Mouse (Mus musculus): Measurements from ENCODE around the gene Slc30a2. TPM values are rescaled to one million over a fixed set of nuclear protein-coding genes. Genes with fewer than 3 reads are reported as not detected.

The Slc30a2 gene
- polyA plus RNA-seq, 1 experiment, result 0.20 TPM

DNA sequence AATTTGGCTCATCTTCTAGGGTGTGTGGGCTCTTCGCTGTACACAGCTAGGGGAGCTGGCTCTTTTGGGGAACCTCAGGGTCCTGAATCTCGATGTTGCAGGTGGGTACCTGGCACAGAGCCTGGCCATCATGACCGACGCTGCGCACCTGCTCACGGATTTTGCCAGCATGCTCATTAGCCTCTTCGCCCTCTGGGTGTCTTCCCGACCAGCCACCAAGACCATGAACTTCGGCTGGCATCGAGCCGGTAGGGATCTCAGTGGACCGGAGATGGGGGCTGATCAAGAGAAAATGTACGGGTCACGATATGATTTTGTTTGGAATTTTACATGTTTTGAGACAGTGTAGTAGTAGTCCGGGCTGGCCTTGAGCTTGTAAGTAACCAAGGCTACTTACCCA is 2.8 kb downstream of the Slc30a2 start:
- H3K27me3 ChIP-seq (ENCODE audit: control insufficient read depth, insufficient read depth, low read length), result peaks cover 2% of the 10 kb centered on the region; the same call in 1 of the 2 replicates
- no peak overlapping the region for H3K4me3 ChIP-seq (replicated peaks; ENCODE audit: insufficient read depth, low read depth, low read length)
- no peak for DNase-seq
- H3K4me1 ChIP-seq (ENCODE audit: control insufficient read depth, insufficient read depth, low read length), result no peaks in the 10 kb centered on the region; the same call in 1 of the 2 replicates
- no peak for TF ChIP-seq CTCF (IDR thresholded peaks at IDR 0.05; ENCODE audit: borderline replicate concordance, insufficient read depth, low read depth, low read length)
- TF ChIP-seq POLR2A (IDR thresholded peaks at IDR 0.05; ENCODE audit: borderline replicate concordance, insufficient read depth, low read length), result no peak
- H3K27ac ChIP-seq (ENCODE audit: insufficient read depth, low read length), result no peak overlapping the region
- 63% methylated on average over 15 of the region's 15 CpGs for WGBS

DNA sequence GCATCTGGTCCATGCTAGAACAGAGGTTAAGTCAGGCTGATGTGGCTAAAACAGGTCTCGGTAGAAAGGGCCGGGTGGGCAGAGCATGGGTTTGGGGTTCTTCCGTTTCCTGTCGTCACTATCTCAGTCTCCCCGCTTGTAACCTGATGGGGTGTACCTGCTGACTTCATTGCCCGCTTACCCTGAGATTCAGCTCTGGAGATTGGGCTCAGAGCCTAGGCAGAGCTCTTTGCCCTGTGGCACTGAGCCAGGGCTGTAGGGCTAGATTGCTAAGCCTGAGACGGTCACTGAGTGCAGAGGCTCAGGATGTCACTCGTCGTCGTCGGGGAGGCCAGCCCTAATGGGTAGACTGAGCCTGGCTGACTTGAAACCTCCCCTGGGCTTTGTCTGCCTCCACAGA is 5.1 kb downstream of the Slc30a2 start:
- no peak for TF ChIP-seq CTCF (IDR thresholded peaks at IDR 0.05; ENCODE audit: borderline replicate concordance, insufficient read depth, low read depth, low read length)
- TF ChIP-seq POLR2A (IDR thresholded peaks at IDR 0.05; ENCODE audit: borderline replicate concordance, insufficient read depth, low read length), result no peak
- WGBS, result 38% methylated on average over 11 of the region's 11 CpGs
- Histone ChIP-seq H3K27me3 (ENCODE audit: control insufficient read depth, insufficient read depth, low read length) (no peaks in the 10 kb centered on the region; the same call in 1 of the 2 replicates), H3K4me1 (ENCODE audit: control insufficient read depth, insufficient read depth, low read length) (no peaks in the 10 kb centered on the region; the same call in 1 of the 2 replicates), H3K4me3 (replicated peaks; ENCODE audit: insufficient read depth, low read depth, low read length) (no peak overlapping the region), H3K27ac (ENCODE audit: insufficient read depth, low read length) (no peak overlapping the region)
- DNase-seq, result no peak

DNA sequence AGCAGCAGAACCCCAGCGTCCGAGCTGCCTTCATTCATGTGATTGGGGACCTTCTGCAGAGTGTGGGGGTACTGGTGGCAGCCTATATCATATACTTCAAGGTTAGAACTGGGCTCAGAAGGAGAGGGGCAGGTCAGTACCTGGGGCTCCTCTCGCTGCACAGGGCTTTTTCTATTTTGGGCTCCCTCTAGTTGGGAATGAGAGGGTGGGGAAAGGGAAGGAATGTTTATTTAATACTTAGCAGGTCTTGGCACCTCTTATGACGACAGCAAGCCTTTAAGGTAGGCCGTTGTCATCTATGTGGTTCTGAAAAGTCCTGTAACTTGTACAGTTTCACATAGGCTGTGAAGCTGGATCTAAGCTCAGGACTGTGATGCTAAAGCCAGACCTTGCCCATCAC is 5.6 kb downstream of the Slc30a2 start:
- WGBS, result 66% methylated on average over 5 of the region's 5 CpGs
- no peak for TF ChIP-seq CTCF (IDR thresholded peaks at IDR 0.05; ENCODE audit: borderline replicate concordance, insufficient read depth, low read depth, low read length)
- no peak for TF ChIP-seq POLR2A (IDR thresholded peaks at IDR 0.05; ENCODE audit: borderline replicate concordance, insufficient read depth, low read length)
- DNase-seq, result no peak
- H3K4me3 ChIP-seq (replicated peaks; ENCODE audit: insufficient read depth, low read depth, low read length), result no peak overlapping the region
- H3K27me3 ChIP-seq (ENCODE audit: control insufficient read depth, insufficient read depth, low read length), result no peaks in the 10 kb centered on the region
- no peak overlapping the region for H3K27ac ChIP-seq (ENCODE audit: insufficient read depth, low read length)
- H3K4me1 ChIP-seq (ENCODE audit: control insufficient read depth, insufficient read depth, low read length), result no peaks in the 10 kb centered on the region

DNA sequence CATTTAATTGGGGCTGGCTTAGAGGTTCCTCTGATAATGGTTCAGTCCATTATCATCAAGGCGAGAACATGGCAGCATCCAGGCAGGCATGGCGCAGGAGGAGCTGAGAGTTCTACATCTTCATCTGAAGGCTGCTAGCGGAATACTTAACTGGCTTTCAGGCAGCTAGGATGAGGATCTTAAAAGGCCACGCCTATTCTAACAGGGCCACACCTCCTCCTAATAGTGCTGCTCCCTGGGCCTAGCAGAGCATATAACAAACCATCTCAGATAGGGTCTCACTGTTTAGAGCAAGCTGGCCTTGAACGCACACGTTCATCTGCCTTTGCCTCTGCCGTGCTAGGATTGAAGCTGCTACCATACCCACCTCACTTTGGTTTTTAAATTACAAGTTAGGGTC is 6.8 kb downstream of the Slc30a2 start:
- Histone ChIP-seq H3K27me3 (ENCODE audit: control insufficient read depth, insufficient read depth, low read length) (no peaks in the 10 kb centered on the region), H3K4me1 (ENCODE audit: control insufficient read depth, insufficient read depth, low read length) (no peaks in the 10 kb centered on the region), H3K27ac (ENCODE audit: insufficient read depth, low read length) (no peak overlapping the region), H3K4me3 (replicated peaks; ENCODE audit: insufficient read depth, low read depth, low read length) (no peak overlapping the region)
- TF ChIP-seq POLR2A (IDR thresholded peaks at IDR 0.05; ENCODE audit: borderline replicate concordance, insufficient read depth, low read length), result no peak
- no peak for TF ChIP-seq CTCF (IDR thresholded peaks at IDR 0.05; ENCODE audit: borderline replicate concordance, insufficient read depth, low read depth, low read length)
- no peak for DNase-seq
- WGBS, result 89% methylated on average over 7 of the region's 7 CpGs

DNA sequence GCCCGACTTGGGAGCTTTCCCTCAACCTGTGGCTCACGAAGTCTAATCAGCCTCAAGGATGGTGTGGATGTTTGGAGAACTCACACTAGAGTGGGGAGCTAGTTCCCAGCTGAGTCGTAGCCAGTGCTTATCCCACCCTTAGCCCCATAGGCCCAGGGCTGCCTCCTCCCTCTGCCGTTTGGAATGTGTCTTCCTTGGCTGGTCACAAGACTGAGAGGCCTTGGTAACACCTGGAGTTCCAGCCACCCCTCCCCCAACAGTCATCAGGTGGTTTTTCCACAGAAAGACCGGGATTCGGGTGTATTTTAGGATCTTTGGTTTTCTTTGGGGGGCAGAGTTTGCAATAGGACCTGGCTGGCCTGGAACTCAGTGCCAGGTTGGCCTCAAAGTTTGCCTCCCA is 7.7 kb downstream of the Slc30a2 start:
- TF ChIP-seq POLR2A (IDR thresholded peaks at IDR 0.05; ENCODE audit: borderline replicate concordance, insufficient read depth, low read length), result no peak
- no peak for TF ChIP-seq CTCF (IDR thresholded peaks at IDR 0.05; ENCODE audit: borderline replicate concordance, insufficient read depth, low read depth, low read length)
- Histone ChIP-seq H3K4me3 (replicated peaks; ENCODE audit: insufficient read depth, low read depth, low read length) (no peak overlapping the region), H3K27ac (ENCODE audit: insufficient read depth, low read length) (no peak overlapping the region), H3K27me3 (ENCODE audit: control insufficient read depth, insufficient read depth, low read length) (no peaks in the 10 kb centered on the region), H3K4me1 (ENCODE audit: control insufficient read depth, insufficient read depth, low read length) (no peaks in the 10 kb centered on the region)
- DNase-seq, result no peak
- WGBS, result 83% methylated on average over 6 of the region's 6 CpGs

- no peak for DNase-seq
- H3K4me3 ChIP-seq (replicated peaks; ENCODE audit: insufficient read depth, low read depth, low read length), result no peak overlapping the region
- no peaks in the 10 kb centered on the region for H3K4me1 ChIP-seq (ENCODE audit: control insufficient read depth, insufficient read depth, low read length)
- 52% methylated on average over 18 of the region's 18 CpGs for WGBS
- TF ChIP-seq POLR2A (IDR thresholded peaks at IDR 0.05; ENCODE audit: borderline replicate concordance, insufficient read depth, low read length) (no peak), CTCF (IDR thresholded peaks at IDR 0.05; ENCODE audit: borderline replicate concordance, insufficient read depth, low read depth, low read length) (no peak)
- H3K27me3 ChIP-seq (ENCODE audit: control insufficient read depth, insufficient read depth, low read length), result no peaks in the 10 kb centered on the region
- no peak overlapping the region for H3K27ac ChIP-seq (ENCODE audit: insufficient read depth, low read length)
These were observed 8.6 kb downstream of the Slc30a2 start for GRCm38 (mm10) chr4:134351329-134352260.

DNA sequence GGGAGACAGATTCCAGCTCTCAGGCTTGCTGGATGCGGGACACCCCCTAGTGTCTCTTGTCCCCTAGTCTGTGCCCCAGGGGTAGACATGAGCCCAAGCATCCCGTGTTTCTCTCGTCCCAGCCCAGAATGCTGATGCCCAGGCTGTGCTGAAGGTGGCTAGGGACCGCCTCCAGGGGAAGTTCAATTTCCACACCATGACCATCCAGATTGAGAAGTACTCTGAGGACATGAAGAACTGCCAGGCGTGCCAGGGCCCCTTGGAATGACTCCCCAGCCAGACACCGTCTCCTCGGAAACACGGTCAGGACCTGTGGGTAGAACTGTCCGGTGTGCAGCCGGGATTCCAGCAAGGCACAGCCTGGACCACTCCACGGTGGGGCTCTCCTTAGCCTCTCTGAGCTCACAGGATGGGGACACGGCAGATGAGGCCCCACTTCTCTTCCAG is 9.3 kb downstream of the Slc30a2 start:
- TF ChIP-seq POLR2A (IDR thresholded peaks at IDR 0.05; ENCODE audit: borderline replicate concordance, insufficient read depth, low read length), result no peak
- TF ChIP-seq CTCF (IDR thresholded peaks at IDR 0.05; ENCODE audit: borderline replicate concordance, insufficient read depth, low read depth, low read length), result no peak
- Histone ChIP-seq H3K27me3 (ENCODE audit: control insufficient read depth, insufficient read depth, low read length) (no peaks in the 10 kb centered on the region), H3K27ac (ENCODE audit: insufficient read depth, low read length) (no peak overlapping the region), H3K4me3 (replicated peaks; ENCODE audit: insufficient read depth, low read depth, low read length) (no peak overlapping the region), H3K4me1 (ENCODE audit: control insufficient read depth, insufficient read depth, low read length) (peaks cover 4% of the 10 kb centered on the region; the same call in 1 of the 2 replicates)
- DNase-seq, result no peak
- 36% methylated on average over 12 of the region's 12 CpGs for WGBS

DNA sequence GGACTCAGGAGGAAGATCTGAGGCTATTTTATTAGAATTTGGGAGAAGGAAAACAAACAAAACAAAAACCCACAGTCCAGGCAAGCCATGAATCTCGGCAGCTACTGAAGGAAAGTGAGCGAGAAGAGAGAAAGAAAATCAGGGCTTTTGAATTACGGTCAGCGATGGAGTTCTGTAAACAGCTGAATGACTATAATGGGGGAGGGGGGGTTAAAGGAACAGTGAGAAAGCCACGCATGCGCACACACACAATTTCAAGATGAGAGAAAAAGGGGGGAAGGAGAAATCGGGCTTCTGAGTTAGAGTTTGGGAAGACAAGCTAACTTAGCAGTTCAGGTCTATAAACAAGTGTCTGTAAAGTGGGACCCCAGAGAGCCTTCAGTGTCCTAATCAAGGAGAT is 9.9 kb downstream of the Slc30a2 start:
- TF ChIP-seq CTCF (IDR thresholded peaks at IDR 0.05; ENCODE audit: borderline replicate concordance, insufficient read depth, low read depth, low read length) (no peak), POLR2A (IDR thresholded peaks at IDR 0.05; ENCODE audit: borderline replicate concordance, insufficient read depth, low read length) (no peak)
- peaks cover 7% of the 10 kb centered on the region; the same call in 1 of the 2 replicates for H3K4me1 ChIP-seq (ENCODE audit: control insufficient read depth, insufficient read depth, low read length)
- no peak for DNase-seq
- 87% methylated on average over 7 of the region's 7 CpGs for WGBS
- H3K4me3 ChIP-seq (replicated peaks; ENCODE audit: insufficient read depth, low read depth, low read length), result no peak overlapping the region
- H3K27me3 ChIP-seq (ENCODE audit: control insufficient read depth, insufficient read depth, low read length), result no peaks in the 10 kb centered on the region
- no peak overlapping the region for H3K27ac ChIP-seq (ENCODE audit: insufficient read depth, low read length)

Measured in cerebellum, adult 2 months (tissue).